Mouse (Mus musculus) G1E (cell line): ENCODE results near the gene Sorcs3. TPM values are rescaled to one million over a fixed set of nuclear protein-coding genes. Genes with fewer than 3 reads are reported as not detected.

Source experiments
- ATAC-seq: 2 replicates; pipeline ENCODE4 v1.8.0; 2016; ENCODE audit warnings: mild to moderate bottlenecking; ENCODE audit not compliant: insufficient number of reproducible peaks, poor library complexity, low FRiP score, severe bottlenecking; ENCODE audit errors: extremely low read depth
- DNase-seq: peaks from one replicate; pipeline ENCODE4 v3.0.0; 2012; ENCODE audit warnings: low spot score
- H3K27me3 ChIP-seq: 2 replicates; pipeline ENCODE4 v1.6.1; 2012; ENCODE audit warnings: mild to moderate bottlenecking, low read length, inconsistent platforms; ENCODE audit not compliant: insufficient read depth
- H3K36me3 ChIP-seq: replicated peaks from 2 replicates; pipeline ENCODE3; 2012; ENCODE audit warnings: mild to moderate bottlenecking, inconsistent platforms
- H3K4me1 ChIP-seq: 2 replicates; pipeline ENCODE4 v1.6.1; 2012; ENCODE audit warnings: low read depth, low read length, inconsistent platforms, mixed read lengths; ENCODE audit not compliant: insufficient read depth
- H3K4me3 ChIP-seq: 2 replicates; pipeline ENCODE4 v1.5.1; 2012; ENCODE audit warnings: low read depth, mild to moderate bottlenecking, inconsistent platforms, low read length, moderate library complexity, mixed read lengths
- H3K9me3 ChIP-seq: replicated peaks from 2 replicates; pipeline ENCODE4 v1.6.1; 2012; ENCODE audit warnings: inconsistent platforms
- CTCF ChIP-seq: IDR thresholded peaks from 2 replicates; pipeline ENCODE4 v1.5.1; 2012; ENCODE audit warnings: low read depth, low read length, inconsistent platforms, mixed read lengths
- GATA1 ChIP-seq: IDR thresholded peaks from 2 replicates; pipeline ENCODE4 v1.6.1; 2012; ENCODE audit warnings: borderline replicate concordance, low read length, inconsistent platforms, mixed read lengths
- GATA2 ChIP-seq: IDR thresholded peaks from 2 replicates; pipeline ENCODE4 v1.6.1; 2012; ENCODE audit warnings: low read depth, low read length, inconsistent platforms, borderline replicate concordance
- POLR2AphosphoS5 ChIP-seq: IDR thresholded peaks from 2 replicates; pipeline ENCODE4 v1.6.1; 2012; ENCODE audit warnings: low read depth, low read length, inconsistent platforms; ENCODE audit not compliant: insufficient replicate concordance
- TAL1 ChIP-seq: conservative IDR thresholded peaks from 2 replicates; pipeline ENCODE4 v1.6.1; 2012; ENCODE audit warnings: low read depth, low read length, inconsistent platforms, mixed read lengths
- polyA plus RNA-seq: library from polyadenylated mRNA; stranded (reverse); fragments of >175 nt; gene quantifications from 2 replicates; pipeline ENCODE4 v1.2.3, GENCODE M21; 2012
- total RNA-seq, 2 experiments: library from RNA; stranded (forward) in 1 of 2; stranded (reverse) in 1 of 2; fragments of 200-1000 nt in 1 of 2; fragments of >200 nt in 1 of 2; fragmentation: Nextera tagmentation in 1 of 2; gene quantifications; 2 replicates each; pipeline ENCODE4 v1.2.3; 2014 to 2017

The Sorcs3 gene
- total and polyA plus RNA-seq, 3 experiments = not detected

GRCm38 (mm10) chr19:48679896-48680295 is 474.1 kb downstream of the Sorcs3 start:
- H3K9me3 ChIP-seq = peaks cover 20% of the 10 kb centered on the region
- no peaks in the 10 kb centered on the region for H3K4me1 ChIP-seq
- DNase-seq (no peak), ATAC-seq (no peak)
- no peak for TF ChIP-seq CTCF
- TF ChIP-seq TAL1 = no peak
- no peak for TF ChIP-seq POLR2AphosphoS5
- no peak for TF ChIP-seq GATA2
- TF ChIP-seq GATA1 = no peak
- H3K4me3 ChIP-seq = no peak overlapping the region
- no peaks in the 10 kb centered on the region for H3K36me3 ChIP-seq
- H3K27me3 ChIP-seq = no peaks in the 10 kb centered on the region

DNA sequence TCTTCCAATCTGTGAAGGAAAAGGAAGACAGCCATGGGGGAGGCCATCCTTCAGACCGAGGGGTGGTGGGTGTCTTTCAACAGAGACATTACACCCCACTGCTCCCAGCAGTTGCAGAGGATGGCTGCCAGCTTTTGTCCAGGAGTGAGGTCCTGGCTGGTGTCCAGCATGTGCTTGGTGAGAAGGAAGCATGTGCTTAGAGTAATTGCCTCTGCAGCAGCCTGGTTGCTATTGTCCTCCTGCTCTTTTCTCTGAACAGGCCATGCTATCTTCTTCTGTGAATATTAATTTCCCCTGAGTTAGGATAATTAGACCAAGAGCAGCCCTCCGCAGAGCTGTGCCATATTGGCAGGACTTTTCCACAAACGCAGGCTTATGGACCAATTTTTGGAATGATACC is 476.7 kb downstream of the Sorcs3 start:
- ATAC-seq (no peak), DNase-seq (no peak)
- Histone ChIP-seq H3K27me3 (no peaks in the 10 kb centered on the region), H3K4me1 (no peaks in the 10 kb centered on the region), H3K36me3 (no peaks in the 10 kb centered on the region), H3K9me3 (peaks cover 23% of the 10 kb centered on the region), H3K4me3 (no peak overlapping the region)
- TF ChIP-seq TAL1 (no peak), POLR2AphosphoS5 (no peak), GATA1 (no peak), CTCF (no peak), GATA2 (no peak)

GRCm38 (mm10) chr19:48686369-48686768 is 480.5 kb downstream of the Sorcs3 start:
- DNase-seq (no peak), ATAC-seq (no peak)
- Histone ChIP-seq H3K27me3 (no peaks in the 10 kb centered on the region), H3K36me3 (no peaks in the 10 kb centered on the region), H3K4me3 (no peak overlapping the region), H3K9me3 (peaks cover 18% of the 10 kb centered on the region), H3K4me1 (no peaks in the 10 kb centered on the region)
- TF ChIP-seq CTCF (no peak), POLR2AphosphoS5 (no peak), TAL1 (no peak)

- TF ChIP-seq POLR2AphosphoS5 (no peak), GATA1 (no peak), GATA2 (no peak), TAL1 (no peak), CTCF (no peak)
- Histone ChIP-seq H3K27me3 (no peaks in the 10 kb centered on the region), H3K4me1 (no peaks in the 10 kb centered on the region), H3K4me3 (no peak overlapping the region), H3K36me3 (no peaks in the 10 kb centered on the region), H3K9me3 (peaks cover 9% of the 10 kb centered on the region)
- ATAC-seq = no peak
- DNase-seq = no peak
Observed at GRCm38 (mm10) chr19:48700111-48700658, 494.4 kb downstream of the Sorcs3 start.

GRCm38 (mm10) chr19:48703763-48704162 is 497.9 kb downstream of the Sorcs3 start:
- no peaks in the 10 kb centered on the region for H3K36me3 ChIP-seq
- DNase-seq = no peak
- H3K4me1 ChIP-seq = no peaks in the 10 kb centered on the region
- TF ChIP-seq CTCF (no peak), GATA1 (no peak), POLR2AphosphoS5 (no peak), GATA2 (no peak), TAL1 (no peak)
- H3K9me3 ChIP-seq = peaks cover 12% of the 10 kb centered on the region
- no peak overlapping the region for H3K4me3 ChIP-seq
- H3K27me3 ChIP-seq = no peaks in the 10 kb centered on the region
- ATAC-seq = no peak

DNA sequence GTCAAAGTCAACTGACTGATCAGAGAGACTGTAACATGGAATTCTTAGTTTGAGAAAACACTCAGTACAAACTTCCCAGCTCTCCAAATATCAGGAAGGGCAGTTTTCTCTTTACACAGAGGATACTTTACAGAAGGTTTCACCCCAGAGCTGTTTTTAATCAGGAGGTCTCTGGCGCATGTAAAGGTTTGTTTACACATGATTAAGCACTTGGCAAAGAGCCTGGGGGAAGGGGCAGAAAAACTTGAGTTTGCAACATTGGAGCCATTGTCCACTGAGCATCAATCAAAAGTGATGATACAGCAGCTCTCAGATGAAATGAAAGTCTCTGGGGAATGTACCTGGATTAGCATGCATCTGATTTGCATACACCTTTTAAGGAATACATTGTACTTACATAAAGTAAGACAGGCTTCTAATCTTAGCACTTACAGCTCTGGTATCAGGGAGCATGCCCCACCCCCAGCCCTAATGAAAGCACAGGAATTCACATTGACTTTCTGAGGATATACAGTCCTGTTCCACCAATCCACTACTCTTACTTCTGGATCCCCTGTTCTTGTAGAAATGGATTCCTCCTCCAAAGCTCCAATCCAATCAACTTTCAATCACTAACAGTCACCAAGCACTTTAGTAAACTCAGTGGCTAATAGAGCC is 500.6 kb downstream of the Sorcs3 start:
- Histone ChIP-seq H3K36me3 (no peaks in the 10 kb centered on the region), H3K27me3 (no peaks in the 10 kb centered on the region), H3K9me3 (peaks cover 12% of the 10 kb centered on the region; the same call in 1 of the 2 replicates), H3K4me3 (no peak overlapping the region), H3K4me1 (no peaks in the 10 kb centered on the region)
- no peak for ATAC-seq
- DNase-seq = no peak
- TF ChIP-seq POLR2AphosphoS5 = no peak
- no peak for TF ChIP-seq TAL1
- no peak for TF ChIP-seq GATA2
- no peak for TF ChIP-seq GATA1
- TF ChIP-seq CTCF = no peak
